Mouse (Mus musculus) thymus, postnatal 4 days (tissue): ENCODE results near the gene Tmem184b.

ENCODE experiments used
- DNase-seq: peaks from one replicate; pipeline ENCODE4 v3.0.0; 2021

The Tmem184b gene

GRCm38 (mm10) chr15:79329346-79329978 is 73.9 kb downstream of the Tmem184b start:
- DNase-seq, result no peak

DNA sequence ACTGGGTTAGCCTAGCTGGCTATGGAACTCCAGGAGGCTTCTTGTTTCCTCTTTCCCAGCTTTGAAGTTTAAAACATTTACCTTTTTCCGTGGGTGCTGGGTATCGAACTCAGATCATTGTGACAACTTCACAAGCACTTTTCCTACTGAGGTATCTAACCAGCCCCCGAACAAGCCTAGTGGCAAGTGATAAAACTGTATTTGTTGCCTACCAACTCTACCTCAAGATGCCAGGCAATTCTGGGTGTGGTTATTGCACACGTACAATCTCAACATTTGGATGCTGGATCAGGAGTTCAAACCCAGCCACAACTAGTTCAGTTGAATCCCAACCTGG is 74.5 kb downstream of the Tmem184b start:
- no peak for DNase-seq

DNA sequence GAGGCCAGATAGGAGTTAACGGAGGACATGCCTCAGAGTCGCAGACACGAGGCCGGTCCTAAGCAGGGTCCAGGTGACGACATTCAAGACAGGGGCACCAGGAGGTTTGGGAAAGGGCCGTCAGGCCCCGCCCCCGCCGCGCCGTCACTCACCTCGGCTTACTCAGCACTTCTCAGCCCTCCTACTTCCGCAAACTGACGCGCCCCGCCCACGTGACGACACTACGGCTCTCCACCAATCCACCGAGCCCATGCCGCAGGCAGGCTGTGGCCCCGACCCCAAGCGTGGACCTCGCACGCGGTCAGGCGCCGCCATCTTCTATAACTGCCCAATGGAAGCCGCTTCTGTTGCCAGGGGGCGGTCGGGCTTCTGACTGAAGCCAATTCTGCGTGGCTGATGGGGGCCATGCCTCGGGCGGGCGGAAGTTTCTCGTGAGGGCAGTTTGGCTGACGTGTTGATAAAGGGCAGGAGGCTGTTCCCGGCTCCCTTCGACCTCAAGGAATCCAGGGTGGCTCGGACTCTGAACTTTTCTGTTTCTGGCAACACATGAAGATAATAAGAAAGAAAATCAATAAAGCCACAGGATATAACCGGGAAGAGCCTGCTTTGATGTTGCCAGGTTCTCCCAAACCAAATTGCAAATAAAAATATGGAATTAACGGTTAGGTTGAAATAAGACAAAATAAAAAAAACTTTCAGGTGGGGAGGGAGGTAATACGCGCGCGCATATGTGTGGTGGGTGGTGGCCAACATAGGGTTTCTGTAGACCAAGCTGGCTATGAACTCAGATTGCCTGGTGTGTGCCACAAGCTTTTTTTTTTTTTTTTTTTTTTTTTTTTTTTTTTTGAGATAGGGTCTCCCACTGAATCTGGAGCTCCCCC is 75.1 kb downstream of the Tmem184b start, which contains the start of gene Pla2g6:
Pla2g6 (minus strand) TSS at position 333 of the 881 bp plus-strand sequence.
- peak; percentile 99 for DNase-seq

DNA sequence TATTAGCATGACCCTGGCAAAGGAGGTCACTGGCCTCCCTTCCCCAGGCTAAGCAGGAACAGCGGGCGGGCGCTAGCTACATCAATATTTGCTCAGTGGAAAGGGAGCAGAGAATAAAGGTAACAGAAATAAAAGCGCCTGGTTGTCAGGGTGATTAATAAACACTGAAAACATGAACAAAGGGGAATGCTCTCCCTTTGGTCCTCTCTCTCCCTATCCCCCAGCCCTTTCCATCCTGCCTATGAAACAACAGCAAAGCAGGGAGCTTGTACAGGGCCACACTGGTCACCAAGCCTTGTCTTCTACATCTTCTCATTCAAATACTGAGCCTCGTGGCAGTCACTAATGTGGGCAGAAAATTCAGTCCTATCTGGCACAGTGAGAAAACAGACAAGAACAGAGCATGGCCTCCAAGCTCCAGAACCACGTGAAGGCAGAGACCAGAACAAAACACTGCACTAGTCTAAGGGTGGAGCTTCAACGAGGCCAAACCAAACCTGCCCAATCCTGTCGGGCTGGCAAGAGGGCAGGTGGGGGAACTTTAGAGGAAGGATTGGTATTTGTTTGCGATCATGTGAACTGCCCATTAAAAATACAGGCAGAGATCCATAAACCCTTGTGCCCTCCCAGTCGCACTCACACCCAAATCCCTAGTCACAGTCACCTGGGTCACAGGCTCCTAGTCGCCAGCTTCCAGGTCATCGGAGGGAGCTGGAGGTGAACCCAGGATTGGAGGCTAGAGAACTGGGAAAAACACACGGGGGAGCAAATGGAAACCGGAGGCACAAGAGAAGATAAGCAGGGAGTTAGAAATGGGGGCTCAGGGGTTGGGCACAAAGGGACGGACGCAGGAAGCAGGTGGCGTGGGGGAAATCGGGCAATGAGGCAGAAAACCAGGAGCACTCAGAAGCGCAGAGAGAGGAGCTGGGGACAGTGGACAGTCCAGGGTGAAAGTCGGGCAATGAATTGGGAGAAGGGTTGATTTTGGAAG is 76.1 kb downstream of the Tmem184b start:
- peak; percentile 54 for DNase-seq

GRCm38 (mm10) chr15:79326264-79326663 is 77.1 kb downstream of the Tmem184b start:
- DNase-seq, result no peak

DNA sequence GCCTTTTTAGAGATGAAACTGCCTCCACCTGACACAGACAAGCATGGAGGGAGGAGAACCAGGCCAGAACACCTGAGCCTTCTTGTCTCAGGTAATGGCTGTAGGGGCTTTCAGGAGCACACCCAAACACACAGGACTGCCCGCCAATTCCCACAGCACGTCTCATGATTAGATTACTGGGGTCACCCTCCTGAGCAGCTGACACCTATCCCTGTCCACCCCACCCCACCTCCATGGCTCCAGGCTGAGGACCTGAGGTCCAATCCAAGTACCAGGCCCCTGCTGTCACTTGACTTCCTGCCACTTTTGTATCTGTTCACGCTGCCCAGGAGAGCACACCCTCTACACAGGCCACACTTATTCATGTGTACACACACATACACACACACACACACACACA is 77.6 kb downstream of the Tmem184b start:
- no peak for DNase-seq

DNA sequence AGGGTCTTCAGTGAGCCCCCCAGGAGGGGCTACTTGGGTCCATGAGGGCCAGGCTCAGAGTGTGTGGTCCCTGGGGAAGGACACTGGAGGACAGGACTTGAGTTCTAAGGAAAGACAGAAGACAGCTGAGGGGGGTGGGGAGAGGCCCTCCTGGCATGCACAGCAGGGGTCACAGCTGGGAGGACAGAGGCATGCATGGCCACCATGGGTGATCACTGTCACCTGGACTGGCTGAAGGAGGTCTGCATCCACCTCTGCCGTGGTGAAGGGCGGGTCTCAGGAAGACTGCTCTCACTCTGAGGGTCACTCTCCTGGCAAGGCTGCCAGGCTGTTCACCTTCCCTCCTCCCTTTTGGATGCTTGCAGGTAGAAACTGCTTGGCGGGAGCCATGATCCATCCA is 79.0 kb downstream of the Tmem184b start:
- no peak for DNase-seq

DNA sequence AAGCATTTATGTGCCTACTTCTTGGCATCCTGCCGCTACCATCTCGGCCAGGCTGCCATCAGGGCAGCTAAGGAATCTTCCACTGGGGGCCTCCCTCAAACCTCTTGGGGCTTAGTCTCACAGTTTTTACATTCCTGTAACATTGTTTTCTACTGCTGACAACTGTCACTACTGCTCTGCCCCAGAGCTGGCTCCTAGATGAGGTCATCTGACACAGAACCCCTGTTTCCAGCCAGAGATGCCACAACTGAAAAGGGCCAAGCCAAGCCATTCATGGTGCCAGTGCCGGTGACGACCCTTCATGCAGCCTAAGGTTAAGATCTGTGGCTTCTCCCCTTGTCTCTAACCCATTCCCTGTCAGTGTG is 79.6 kb downstream of the Tmem184b start:
- peak; percentile 47 for DNase-seq

- DNase-seq, result peak; percentile 76
Measured at GRCm38 (mm10) chr15:79322991-79323790, 80.2 kb downstream of the Tmem184b start.

DNA sequence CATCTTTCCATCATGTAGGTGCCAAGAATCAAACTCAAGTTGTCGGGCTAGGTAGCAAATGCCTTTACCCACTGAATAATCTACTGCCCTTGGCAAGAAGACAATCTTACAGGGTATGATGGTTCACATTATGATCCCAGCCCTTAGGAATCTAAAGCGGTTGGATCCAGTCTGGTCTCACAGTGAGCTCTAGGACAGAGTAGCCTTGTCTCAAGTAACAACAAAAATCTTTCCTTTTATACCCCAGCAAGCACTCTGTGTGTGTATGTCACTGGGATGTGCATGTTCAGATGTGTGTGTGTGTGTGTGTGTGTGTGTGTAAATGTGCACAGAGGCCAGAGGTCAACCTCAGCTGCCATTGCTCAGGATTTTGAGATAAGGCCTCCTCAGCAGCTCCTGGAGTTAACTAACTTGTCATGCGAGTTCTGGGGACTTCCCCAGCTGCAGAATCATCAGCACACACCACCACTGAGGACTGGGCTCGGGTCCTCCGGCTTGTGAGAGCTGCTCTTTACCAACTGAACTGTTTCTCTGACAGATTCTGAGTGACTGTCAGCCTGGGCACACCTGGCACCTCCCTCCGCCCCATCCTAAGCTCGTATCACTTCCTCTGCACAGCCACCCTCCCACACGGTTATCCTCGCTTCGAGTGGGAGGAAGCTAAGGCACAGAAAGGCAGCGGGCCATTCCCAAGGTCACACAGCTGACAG is 80.9 kb downstream of the Tmem184b start:
- peak; percentile 80 for DNase-seq

DNA sequence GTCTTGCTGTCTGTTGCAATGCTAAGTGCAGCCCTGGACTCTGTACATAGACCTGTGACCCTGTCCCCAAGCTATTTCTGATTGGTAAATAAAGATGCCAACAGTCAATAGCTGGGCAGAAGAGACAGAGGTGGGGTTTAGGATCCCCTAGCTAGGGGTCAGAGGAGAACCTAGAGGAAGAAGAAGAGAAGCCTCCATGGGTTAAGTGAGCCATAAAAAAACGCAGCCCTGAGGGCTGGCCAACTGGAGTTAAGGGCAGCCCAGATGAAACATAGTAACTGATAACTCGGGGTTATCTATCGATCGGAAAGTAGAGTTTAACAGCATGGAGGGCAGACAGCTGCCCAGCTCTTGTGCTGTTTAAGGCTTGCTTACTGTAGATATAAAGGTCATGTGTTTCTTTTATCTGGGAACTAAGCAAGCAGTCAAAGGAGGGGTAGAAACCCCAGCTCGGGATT is 81.6 kb downstream of the Tmem184b start:
- no peak for DNase-seq

- no peak for DNase-seq
Measured at GRCm38 (mm10) chr15:79313848-79314369, 89.5 kb downstream of the Tmem184b start.
